Mouse (Mus musculus) kidney, embryonic 14.5 days (tissue): Measurements from ENCODE around the gene Olfr101. TPM values are rescaled to one million over a fixed set of nuclear protein-coding genes. Genes with fewer than 3 reads are reported as not detected.

ENCODE experiments used
- ATAC-seq: fragments of 200-750 bp; cut with Nextera tagmentation; 2 replicates; pipeline ENCODE4 v1.8.0; 2017; ENCODE audit warnings: moderate number of reproducible peaks, mild to moderate bottlenecking, moderate TSS enrichment, moderate library complexity; ENCODE audit not compliant: low FRiP score, low TSS enrichment
- H3K27ac ChIP-seq: fragments of 300-500 bp; sonication (generic); 2 replicates; pipeline ENCODE4 v1.5.1; 2014; ENCODE audit warnings: low read depth, mild to moderate bottlenecking, low read length, moderate library complexity, mixed read lengths
- H3K27me3 ChIP-seq: fragments of 300-500 bp; sonication (generic); 2 replicates; pipeline ENCODE4 v1.6.1; 2014; ENCODE audit warnings: mild to moderate bottlenecking, low read length; ENCODE audit not compliant: control insufficient read depth, insufficient read depth
- H3K36me3 ChIP-seq: fragments of 300-500 bp; sonication (generic); 2 replicates; pipeline ENCODE4 v1.6.1; 2014; ENCODE audit warnings: low read length, mixed read lengths; ENCODE audit not compliant: control insufficient read depth, insufficient read depth
- H3K4me1 ChIP-seq: fragments of 300-500 bp; sonication (generic); 2 replicates; pipeline ENCODE4 v1.6.1; 2014; ENCODE audit warnings: low read length, mixed read lengths; ENCODE audit not compliant: control insufficient read depth, insufficient read depth
- H3K4me2 ChIP-seq: fragments of 300-500 bp; sonication (generic); replicated peaks from 2 replicates; pipeline ENCODE4 v1.6.1; 2014; ENCODE audit warnings: low read depth, mild to moderate bottlenecking, low read length
- H3K4me3 ChIP-seq: fragments of 300-500 bp; sonication (generic); 2 replicates; pipeline ENCODE4 v1.5.1; 2014; ENCODE audit warnings: mild to moderate bottlenecking, low read length
- H3K9ac ChIP-seq: fragments of 300-500 bp; sonication (generic); 2 replicates; pipeline ENCODE4 v1.6.1; 2014; ENCODE audit warnings: low read depth, mild to moderate bottlenecking, low read length, moderate library complexity
- H3K9me3 ChIP-seq: fragments of 300-500 bp; sonication (generic); 2 replicates; pipeline ENCODE4 v1.6.1; 2016; ENCODE audit warnings: low read length; ENCODE audit not compliant: control insufficient read depth
- WGBS: fragments of 180-500 bp; shearing (Covaris S2); extraction: QIAGEN DNeasy Blood & Tissue Kit; methylation state at CpG from one replicate; pipeline ENCODE4 v1.1.7; 2014; 5-methylcytosine and 5-hydroxymethylcytosine counted together
- polyA plus RNA-seq: library from polyadenylated mRNA; unstranded; fragments of >200 nt; fragmentation: Nextera tagmentation; extraction: Ambion mirVana; gene quantifications from 2 replicates; pipeline ENCODE4 v1.2.1, GENCODE M21; 2014

Gene Olfr101
- polyA plus RNA-seq, 1 experiment from 2014 or later: not detected

DNA sequence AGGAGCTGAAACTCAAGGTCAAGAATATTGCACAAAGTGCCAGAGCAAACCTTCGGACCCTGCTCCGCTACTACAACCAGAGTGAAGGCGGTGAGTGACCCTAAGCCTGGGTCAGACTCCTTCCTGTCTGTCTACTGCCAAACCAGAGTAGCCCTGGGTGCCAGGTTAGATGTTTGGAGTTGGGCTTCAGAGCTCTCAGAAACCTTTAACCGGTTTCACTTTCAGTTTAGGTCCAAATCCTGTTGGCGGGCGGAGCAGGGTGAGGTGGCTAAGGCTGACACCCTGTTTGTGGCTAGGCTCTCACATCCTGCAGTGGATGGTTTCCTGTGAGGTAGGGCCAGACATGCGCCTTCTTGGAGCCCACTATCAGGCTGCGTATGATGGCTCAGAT lies 33.4 kb downstream of the Olfr101 start:
- H3K4me1 ChIP-seq: no peaks in the 10 kb centered on the region
- H3K4me2 ChIP-seq: peak overlapping the region; percentile 88
- no peaks in the 10 kb centered on the region; the same call in 1 of the 2 replicates for H3K27me3 ChIP-seq
- no peaks in the 10 kb centered on the region for H3K9me3 ChIP-seq
- H3K4me3 ChIP-seq: peak overlapping the region; percentile 50
- H3K27ac ChIP-seq: no peak overlapping the region
- peak; percentile 10; the same call in 1 of the 2 replicates for ATAC-seq
- H3K9ac ChIP-seq: peak overlapping the region; percentile 40; the same call in 1 of the 2 replicates
- WGBS: 69% methylated on average over 8 of the region's 8 CpGs
- no peaks in the 10 kb centered on the region for H3K36me3 ChIP-seq

DNA sequence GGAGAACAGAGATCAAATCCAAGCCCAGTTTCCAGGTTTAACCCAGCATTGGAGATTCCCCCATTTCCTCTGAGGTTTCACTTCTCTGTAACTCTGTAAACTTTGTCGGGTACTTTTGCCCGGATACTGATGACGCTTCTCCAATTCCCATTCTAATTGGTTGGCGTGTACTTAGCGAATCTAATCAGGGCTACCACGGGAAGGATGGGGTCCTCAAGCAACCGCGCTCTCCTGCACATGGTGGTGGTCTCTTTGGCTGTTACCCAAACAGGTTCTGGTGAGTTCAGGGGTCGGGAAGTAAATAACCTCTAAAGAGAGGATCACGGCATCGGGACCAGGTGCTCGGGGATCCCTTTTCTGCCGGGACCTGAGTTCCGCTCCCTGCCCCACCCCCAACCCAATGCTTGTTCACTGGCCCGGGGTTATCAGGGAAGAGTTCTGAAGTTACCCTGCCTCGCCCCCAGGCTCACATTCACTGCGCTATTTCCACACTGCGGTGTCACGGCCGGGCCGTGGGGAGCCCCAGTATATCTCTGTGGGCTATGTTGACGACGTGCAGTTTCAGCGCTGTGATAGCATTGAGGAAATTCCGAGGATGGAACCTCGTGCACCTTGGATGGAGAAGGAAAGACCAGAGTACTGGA lies 33.9 kb downstream of the Olfr101 start, which contains the start of gene H2-M3:
TSS of gene H2-M3 (plus strand) at position 163 of the 644 bp plus-strand sequence.
- no peak within 1 kb of the TSS for H3K27ac ChIP-seq
- peak within 1 kb of the TSS; percentile 88 for H3K4me2 ChIP-seq
- no peaks in the 10 kb centered on the region for H3K9me3 ChIP-seq
- 5% methylated on average over 26 of the region's 26 CpGs for WGBS
- peak within 1 kb of the TSS; percentile 50 for H3K4me3 ChIP-seq
- H3K36me3 ChIP-seq: no peaks in the 10 kb centered on the region
- H3K4me1 ChIP-seq: no peaks in the 10 kb centered on the region
- no peaks in the 10 kb centered on the region; the same call in 1 of the 2 replicates for H3K27me3 ChIP-seq
- H3K9ac ChIP-seq: peak within 1 kb of the TSS; percentile 40; the same call in 1 of the 2 replicates
- ATAC-seq: peak; percentile 99

DNA sequence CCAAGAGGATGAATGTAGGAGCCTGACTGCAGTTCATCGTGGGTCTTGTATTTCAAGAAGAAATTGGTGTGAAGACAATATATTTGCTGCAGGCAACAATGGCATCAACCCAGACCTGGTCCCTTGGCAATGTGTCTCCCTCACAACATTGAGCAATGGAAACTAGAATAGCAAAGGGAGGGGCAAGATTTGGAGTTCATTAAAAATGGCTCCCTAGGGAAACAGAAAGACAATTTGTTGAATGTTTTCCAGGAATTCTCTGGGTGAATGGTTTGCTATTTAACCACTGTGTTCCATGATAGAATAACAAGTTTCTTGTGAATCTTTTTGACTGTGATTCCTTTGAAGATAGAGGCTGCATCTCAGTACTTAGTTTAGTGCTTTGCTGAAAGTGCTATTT lies 40.5 kb downstream of the Olfr101 start, which contains the start of gene Olfr98:
TSS of gene Olfr98 (minus strand) at position 124 of the 400 bp plus-strand sequence.
- WGBS: 89% methylated on average over 1 of the region's 1 CpGs
- no peaks in the 10 kb centered on the region for H3K9me3 ChIP-seq
- H3K27ac ChIP-seq: no peak within 1 kb of the TSS
- H3K4me2 ChIP-seq: no peak within 1 kb of the TSS
- H3K4me3 ChIP-seq: no peak within 1 kb of the TSS
- no peaks in the 10 kb centered on the region for H3K36me3 ChIP-seq
- no peak within 1 kb of the TSS for H3K9ac ChIP-seq
- H3K27me3 ChIP-seq: no peaks in the 10 kb centered on the region; the same call in 1 of the 2 replicates
- no peak for ATAC-seq
- no peaks in the 10 kb centered on the region for H3K4me1 ChIP-seq

DNA sequence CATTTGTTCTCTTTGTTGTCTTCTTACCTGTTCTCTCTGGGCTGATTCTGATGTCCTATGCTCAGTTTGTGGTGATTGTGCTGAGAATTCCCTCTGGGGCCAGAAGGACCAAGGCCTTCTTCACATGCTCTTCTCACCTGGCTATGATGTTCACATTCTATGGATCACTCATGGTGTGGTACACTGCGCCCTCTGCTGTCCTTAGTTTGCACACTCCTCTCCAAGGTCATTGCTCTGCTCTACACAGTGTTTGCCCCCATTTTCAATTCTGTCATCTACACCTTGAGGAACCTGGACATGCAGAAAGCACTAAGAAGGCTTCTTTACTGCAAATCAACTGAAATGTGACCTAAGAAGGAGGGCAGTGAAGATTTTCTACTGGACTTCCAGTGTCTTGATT lies 53.6 kb downstream of the Olfr101 start:
- Histone ChIP-seq H3K4me3 (no peak overlapping the region), H3K27me3 (no peaks in the 10 kb centered on the region), H3K4me2 (no peak overlapping the region), H3K27ac (no peak overlapping the region), H3K4me1 (no peaks in the 10 kb centered on the region), H3K9me3 (no peaks in the 10 kb centered on the region), H3K9ac (no peak overlapping the region), H3K36me3 (no peaks in the 10 kb centered on the region)
- no peak for ATAC-seq
- WGBS: 17% methylated on average over 1 of the region's 1 CpGs

DNA sequence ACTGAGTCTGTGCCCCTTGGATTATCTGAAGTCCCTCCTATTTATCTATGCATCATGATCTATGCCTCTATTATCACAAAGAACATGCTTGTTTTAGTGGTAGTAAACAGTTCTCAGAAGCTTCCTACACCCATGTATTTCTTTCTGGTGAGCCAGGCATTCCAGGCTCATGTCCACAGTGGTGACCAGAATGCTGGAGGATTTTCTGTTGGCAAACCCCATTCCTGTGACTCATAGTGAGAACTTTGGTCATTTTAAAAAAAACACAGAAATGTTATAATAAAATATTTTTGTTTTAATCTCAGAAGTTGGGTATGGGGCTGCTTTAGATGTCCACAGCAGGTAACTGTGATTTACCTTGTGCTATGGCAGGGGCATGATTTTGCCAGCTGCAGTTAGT lies 54.7 kb downstream of the Olfr101 start:
- H3K9ac ChIP-seq: no peak overlapping the region
- no peak for ATAC-seq
- H3K4me2 ChIP-seq: no peak overlapping the region
- no peak overlapping the region for H3K4me3 ChIP-seq
- no peaks in the 10 kb centered on the region for H3K27me3 ChIP-seq
- no peaks in the 10 kb centered on the region for H3K9me3 ChIP-seq
- H3K27ac ChIP-seq: no peak overlapping the region
- H3K4me1 ChIP-seq: no peaks in the 10 kb centered on the region
- H3K36me3 ChIP-seq: no peaks in the 10 kb centered on the region

Other genes starting within 250 kb of the Olfr101 start
- gene Olfr90, start 215.8 kb downstream of the Olfr101 start, polyA plus RNA-seq: not detected in 2 replicates
- gene Olfr91, start 206.0 kb downstream of the Olfr101 start, polyA plus RNA-seq: not detected in 2 replicates
- not detected in 2 replicates for gene Olfr92, start 184.2 kb downstream of the Olfr101 start, polyA plus RNA-seq
- not detected in 2 replicates for gene Olfr93, start 142.8 kb downstream of the Olfr101 start, polyA plus RNA-seq
- not detected in 2 replicates for gene Ubd, start 110.4 kb downstream of the Olfr101 start, polyA plus RNA-seq
- gene Olfr94, start 103.3 kb downstream of the Olfr101 start, polyA plus RNA-seq: not detected in 2 replicates
- gene Olfr95, start 91.2 kb downstream of the Olfr101 start, polyA plus RNA-seq: not detected in 2 replicates
- gene Olfr96, start 84.2 kb downstream of the Olfr101 start, polyA plus RNA-seq: not detected in 2 replicates
- gene Olfr97, start 67.0 kb downstream of the Olfr101 start, polyA plus RNA-seq: not detected in 2 replicates
- gene Olfr98, start 40.6 kb downstream of the Olfr101 start, polyA plus RNA-seq: not detected in 2 replicates
- gene H2-M3, start 34.1 kb downstream of the Olfr101 start, polyA plus RNA-seq: 1.1 and 1.3 TPM in 2 replicates
- gene Olfr99, start 20.9 kb downstream of the Olfr101 start, polyA plus RNA-seq: not detected in 2 replicates
- not detected in 2 replicates for gene Olfr102, start 12.7 kb upstream of the Olfr101 start, polyA plus RNA-seq
- gene Olfr103, start 35.4 kb upstream of the Olfr101 start, polyA plus RNA-seq: not detected in 2 replicates
- gene Olfr104-ps, start 55.3 kb upstream of the Olfr101 start, polyA plus RNA-seq: not detected in 2 replicates
- gene Olfr105-ps, start 74.7 kb upstream of the Olfr101 start, polyA plus RNA-seq: not detected in 2 replicates
- gene Olfr106-ps, start 86.1 kb upstream of the Olfr101 start, polyA plus RNA-seq: not detected in 2 replicates
- gene Olfr107, start 94.9 kb upstream of the Olfr101 start, polyA plus RNA-seq: not detected in 2 replicates
- not detected in 2 replicates for gene Olfr108, start 141.2 kb upstream of the Olfr101 start, polyA plus RNA-seq
- not detected in 2 replicates for gene Olfr109, start 154.6 kb upstream of the Olfr101 start, polyA plus RNA-seq
- gene H2-M2, start 179.2 kb upstream of the Olfr101 start, polyA plus RNA-seq: not detected in 2 replicates
- not detected in 2 replicates for gene Olfr110, start 188.2 kb upstream of the Olfr101 start, polyA plus RNA-seq
- gene Olfr111, start 203.7 kb upstream of the Olfr101 start, polyA plus RNA-seq: not detected in 2 replicates